Mouse (Mus musculus) erythroblast, adult 5-6 weeks (primary cell): ENCODE measurements around the gene Minos1. TPM values are rescaled to one million over a fixed set of nuclear protein-coding genes. Genes with fewer than 3 reads are reported as not detected.

Experiments
- ATAC-seq: replicated peaks from 2 replicates; pipeline ENCODE4 v1.8.0; 2016; ENCODE audit warnings: moderate number of reproducible peaks, mild to moderate bottlenecking, moderate TSS enrichment, inconsistent platforms; ENCODE audit not compliant: poor library complexity, low FRiP score, severe bottlenecking
- total RNA-seq, 2 experiments: library from RNA; stranded (forward) in 1 of 2; stranded (reverse) in 1 of 2; fragments of 150-400 nt in 1 of 2; fragments of 200-764, 138-1000 nt in 1 of 2; gene quantifications; 2 replicates each; pipeline versions ENCODE4 v1.2.3 to v1.2.4; 2015 to 2017; ENCODE audit warnings: low replicate concordance in 2 of 2

Minos1 gene
- total RNA-seq, 2 experiments from 2014 or later: 36.6 to 103 TPM

DNA sequence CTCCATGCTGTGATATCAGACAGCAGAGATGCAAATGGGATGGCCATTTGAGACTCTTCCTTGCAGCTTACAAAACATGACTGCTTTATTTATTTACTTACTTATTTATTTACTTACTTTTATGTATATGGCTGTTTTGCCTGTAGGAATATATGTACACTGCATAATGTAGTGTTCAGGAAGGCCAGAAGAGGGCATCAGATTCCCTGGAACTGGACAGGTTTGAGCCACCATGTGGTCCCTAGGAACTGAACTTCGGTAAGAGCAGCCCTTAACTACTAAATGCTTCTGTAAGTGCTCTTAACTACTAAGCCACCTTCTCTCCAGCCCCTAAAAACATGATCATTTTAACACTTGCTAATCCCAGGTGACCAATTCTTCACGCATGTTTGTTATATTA, 52.6 kb downstream of the Minos1 start:
- ATAC-seq: no peak

DNA sequence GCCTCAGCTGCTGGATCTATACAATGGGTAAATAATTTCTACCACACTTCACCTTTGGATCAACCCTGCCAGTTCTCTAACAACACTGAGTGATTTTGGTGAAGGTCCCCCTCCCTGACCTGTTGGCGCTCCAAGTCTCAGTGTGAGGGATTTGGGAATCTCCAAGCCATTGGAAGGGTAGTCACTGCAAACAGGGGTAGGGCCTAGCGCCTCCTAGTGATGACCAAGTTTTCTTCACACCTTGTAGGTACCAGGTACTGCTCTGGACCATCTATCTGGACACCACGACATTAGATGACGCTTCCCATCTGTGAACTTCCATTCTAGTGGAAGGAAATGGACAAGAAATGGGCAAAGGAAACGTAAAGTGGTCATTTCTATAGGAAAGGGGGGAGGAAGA, 55.0 kb downstream of the Minos1 start:
- no peak for ATAC-seq

DNA sequence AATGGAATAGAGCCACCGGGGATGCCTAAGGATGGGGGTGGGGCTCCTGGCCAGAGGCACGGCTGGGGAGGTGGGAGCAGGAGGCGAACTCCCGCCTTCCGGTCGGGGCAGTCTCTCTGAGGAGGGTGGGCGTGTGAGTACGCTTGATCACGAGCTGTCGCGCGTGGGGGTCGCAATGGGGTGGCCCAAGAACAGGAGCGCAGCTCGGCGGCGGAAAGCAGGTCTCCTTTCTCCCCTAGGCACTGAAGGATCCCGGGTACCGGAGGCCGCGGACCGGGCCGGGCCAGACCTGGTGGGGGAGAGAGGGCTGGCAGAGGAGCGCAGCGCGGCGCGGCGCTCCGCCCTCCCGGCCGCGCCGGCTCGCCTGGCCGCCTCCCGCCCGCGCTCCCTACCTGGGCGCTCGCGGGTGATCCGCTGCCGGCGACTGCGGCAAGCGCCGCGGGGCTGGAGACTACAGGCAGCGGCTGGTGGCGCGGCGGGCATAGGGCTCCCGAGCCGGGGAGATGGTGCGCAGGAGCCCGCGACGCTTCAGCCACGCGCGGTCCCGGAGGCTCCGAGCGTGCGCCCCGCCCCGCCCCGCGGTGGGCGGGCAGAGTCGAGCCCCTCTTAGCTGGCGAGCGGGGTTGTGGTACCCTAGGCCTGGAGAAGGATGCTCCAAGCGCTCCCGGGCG, 55.7 kb downstream of the Minos1 start, which contains the start of gene Htr6:
Gene Htr6, minus strand, starts transcription at position 530 of the 671 bp plus-strand sequence.
- no peak for ATAC-seq

DNA sequence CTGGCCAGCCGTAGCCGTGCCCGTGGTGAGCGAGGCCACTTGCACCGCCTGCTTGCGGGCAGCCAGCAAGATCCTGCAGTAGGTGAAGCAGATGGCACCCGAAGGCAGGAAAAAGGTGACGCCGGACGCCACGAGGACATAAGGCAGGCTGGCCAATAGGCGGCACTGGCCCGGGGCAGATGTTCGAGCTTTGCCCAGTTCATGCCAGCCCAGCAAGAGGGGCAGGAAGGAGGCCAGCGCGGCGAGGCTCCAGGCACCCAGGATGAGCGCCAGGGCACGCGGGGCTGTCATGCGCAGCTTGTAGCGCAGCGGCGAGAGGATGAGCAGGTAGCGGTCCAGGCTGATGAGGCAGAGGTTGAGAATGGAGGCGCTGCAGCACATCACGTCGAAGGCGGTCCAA, 56.9 kb downstream of the Minos1 start:
- ATAC-seq: no peak

DNA sequence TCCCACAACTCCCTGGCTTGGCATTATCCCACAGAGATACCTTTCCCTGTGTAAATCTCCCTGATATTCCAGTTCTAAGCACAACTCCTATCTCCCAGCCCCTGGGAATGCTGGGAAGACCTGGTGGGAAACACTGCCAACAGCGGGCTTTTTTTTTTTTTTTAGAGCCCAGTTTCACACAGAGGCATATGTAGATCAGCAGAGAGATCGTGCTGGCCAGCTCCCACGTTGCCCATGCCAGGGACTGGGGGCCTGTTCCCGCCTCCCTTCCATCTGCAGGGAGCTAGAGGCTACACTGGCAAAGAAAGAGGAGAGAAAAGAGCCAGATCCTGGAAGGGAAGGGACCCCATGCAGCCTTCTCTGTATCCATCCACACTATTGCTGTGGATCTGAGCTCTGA, 62.6 kb downstream of the Minos1 start:
- ATAC-seq: no peak

DNA sequence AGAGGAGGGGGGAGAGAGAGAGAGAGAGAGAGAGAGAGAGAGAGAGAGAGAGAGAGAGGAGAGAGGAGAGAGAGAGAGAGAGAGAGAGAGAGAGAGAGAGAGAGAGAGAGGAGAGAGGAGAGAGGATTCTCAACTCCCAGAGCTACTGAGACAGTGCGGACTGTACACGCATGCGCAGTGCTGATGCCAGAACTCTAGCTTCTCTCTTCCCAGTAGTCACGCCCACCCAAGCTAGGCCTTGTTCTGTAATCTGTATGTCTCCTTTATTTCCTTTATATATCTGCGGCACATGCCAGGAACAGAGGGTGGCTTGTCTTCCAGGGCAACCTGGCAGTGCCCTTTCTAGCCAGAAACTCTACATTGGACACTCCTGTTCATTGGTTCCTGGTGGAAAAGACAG, 66.1 kb downstream of the Minos1 start:
- ATAC-seq: no peak

DNA sequence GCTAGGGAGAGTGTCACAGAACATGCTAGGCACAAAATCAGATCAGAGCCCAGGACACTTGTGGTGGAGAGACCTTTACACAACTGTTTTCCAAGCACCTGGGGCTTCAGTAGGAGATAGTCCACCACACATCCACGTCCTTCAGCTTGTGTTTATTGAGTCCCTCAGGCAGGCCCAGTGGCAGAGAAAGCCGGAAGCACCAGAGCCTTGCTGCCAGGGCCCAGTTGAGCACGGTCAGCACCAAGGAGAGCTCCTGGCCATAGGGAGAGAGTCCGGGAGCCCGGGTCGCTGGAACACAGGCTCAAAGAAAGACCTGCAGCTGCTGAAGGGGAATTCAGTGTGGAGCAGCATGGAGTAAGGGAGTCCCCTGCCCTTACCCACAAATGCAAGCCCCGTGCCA, 71.3 kb downstream of the Minos1 start:
- ATAC-seq: no peak; the same call in 1 of the 2 replicates

DNA sequence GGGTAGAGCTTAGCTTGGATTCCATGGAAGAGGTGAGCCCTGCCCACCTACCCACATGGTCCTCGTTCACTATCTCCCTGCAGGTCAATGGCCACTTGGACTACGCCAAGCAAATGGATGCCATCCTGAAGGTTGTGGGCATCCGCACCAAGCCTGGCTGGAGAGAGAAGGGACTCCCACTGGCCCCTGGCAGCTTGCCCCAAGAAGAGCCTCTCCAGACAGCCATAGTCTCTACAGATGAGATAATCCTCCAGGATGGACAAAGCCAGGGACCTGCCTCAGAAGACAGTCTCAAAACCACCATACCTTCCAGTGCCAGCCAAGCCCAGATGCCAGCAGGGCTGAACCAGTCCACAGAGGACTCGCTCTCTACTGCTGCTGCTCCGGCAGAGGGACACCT, 72.9 kb downstream of the Minos1 start:
- no peak for ATAC-seq

DNA sequence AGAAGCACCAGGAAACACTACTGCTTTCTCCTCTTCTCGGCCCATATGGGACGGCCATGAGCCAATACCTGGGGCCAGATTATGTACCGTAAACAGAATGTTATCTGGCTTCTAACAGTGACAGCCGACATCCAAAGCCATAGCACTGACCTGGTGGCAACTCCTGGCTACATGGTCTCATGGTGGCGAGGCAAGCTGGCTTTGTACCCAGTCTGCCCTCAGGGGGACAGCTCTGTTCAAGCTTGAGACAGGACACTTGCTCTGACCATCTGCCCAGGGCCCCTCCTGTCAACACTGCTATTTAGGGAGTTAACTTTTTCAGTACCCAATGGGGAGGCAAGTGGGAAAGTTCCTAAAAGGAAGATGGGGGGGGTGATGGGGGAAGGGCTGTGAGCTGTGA, 73.6 kb downstream of the Minos1 start:
- no peak for ATAC-seq

DNA sequence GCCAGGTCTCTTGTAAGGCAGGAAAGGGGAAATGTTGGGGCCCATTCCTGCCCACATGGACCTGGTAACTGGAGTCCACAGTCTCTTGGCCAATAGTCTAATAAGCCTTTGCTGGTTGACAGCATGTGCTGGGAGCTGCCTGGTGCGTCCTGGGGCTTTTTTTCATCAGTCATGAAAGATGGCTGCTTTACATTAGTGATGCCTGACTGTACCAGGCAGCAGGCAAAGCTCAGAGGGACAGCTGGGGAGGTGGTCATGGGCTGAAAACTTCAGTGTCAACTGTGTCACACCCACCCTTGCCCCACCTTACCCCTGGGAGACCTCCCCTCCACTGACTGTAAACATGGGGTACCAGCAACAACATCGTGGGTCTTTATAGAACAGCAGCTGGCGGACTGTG, 75.2 kb downstream of the Minos1 start:
- no peak for ATAC-seq

DNA sequence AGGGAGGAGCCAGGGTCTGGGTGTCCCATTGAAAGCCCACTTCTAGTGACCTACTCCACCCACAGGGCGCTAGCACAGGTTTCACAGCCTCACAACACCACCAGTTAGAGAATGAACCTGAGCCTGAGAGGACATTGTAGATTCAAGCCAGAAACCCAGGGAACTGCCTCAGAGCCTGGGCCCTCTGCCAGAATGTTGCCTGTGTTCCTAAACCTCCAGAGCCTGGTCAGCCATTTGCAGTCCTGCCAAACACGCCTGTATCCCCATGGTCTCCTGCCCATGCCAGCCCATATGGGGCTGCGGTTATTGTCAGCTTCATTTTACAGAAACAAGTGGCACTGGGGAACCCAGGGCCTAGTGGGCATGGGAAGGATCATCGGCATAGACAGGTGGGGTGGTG, 75.6 kb downstream of the Minos1 start:
- ATAC-seq: no peak

DNA sequence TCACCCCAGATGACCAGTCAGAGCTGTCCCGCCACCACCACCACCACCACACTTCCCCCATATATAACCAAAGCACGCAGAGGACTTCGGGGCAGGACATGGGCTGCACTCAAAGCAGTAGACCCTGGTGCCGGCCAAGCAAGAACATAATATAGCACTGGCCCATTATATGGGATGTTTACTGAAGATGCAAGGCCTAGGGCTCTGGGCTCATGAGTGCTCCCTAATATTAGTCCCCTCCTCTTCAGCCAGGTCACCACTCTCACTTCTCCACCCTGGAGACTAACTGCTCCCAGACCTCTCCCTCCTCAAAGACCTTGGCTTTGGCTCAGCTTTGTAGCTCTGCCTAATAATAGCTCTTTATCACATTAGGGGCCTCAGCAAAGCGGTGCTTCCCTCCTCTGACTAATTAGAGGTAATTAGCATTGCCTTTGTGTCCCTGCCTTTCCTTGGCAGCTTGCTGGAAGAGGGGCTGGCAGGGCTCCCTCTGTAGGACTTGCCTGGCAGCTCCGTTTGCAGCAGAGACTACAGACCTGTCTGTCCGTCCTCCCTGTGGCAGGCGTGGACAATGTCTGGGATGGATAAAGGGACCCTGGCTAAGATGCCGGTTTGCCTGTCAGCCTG, 76.5 kb downstream of the Minos1 start:
- ATAC-seq: no peak

DNA sequence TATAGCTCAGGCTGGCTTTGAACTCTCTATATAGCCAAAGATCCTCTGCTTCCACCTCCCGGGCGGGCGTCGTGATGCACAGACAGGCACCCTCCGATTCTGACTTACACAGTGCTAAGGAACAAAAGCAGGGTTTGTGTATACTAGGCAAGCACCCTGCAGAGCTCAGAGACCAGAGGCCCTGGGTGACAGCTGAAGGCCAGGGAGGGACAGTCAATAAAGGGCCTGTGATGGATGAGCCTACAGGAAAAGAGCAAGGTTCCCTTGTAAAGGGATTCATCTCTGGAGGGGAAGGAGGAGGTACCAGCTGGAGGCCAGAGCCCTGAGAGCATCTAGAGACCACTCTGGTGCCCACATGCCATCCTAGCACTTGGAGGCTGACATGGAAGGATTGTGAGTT, 77.5 kb downstream of the Minos1 start:
- ATAC-seq: no peak

DNA sequence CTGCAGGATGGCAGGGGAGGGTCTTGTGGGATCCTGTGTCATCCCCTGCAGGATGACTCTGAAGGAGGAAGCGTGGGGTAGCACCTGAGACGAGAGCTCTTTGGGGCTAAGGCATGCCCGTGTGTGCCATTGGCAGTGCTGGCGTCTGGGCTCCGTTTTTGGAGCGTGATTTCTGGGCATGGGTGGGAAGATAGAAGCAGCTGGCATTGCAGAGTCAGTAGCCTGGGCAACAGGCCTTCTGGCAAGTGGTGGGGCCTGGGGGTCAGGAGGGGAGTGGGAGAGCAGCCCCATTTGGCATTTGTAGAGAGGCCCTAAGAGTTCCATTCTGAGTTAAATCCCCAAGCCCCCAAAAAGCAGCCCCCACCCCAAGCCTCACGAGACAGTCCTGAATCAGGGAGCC, 78.1 kb downstream of the Minos1 start:
- ATAC-seq: no peak

Other genes starting within 250 kb of the Minos1 start
- 1.5 and 2.1 TPM in 2 replicates for gene Otud3, start 217.2 kb downstream of the Minos1 start, total RNA-seq (2015; ENCODE audit: low replicate concordance)
- 0.26 and 3.8 TPM in 2 replicates for gene Otud3, start 217.2 kb downstream of the Minos1 start, total RNA-seq (2017; ENCODE audit: low replicate concordance)
- not detected in 2 replicates for gene Rnf186, start 164.0 kb downstream of the Minos1 start, total RNA-seq (2015; ENCODE audit: low replicate concordance)
- not detected in 2 replicates for gene Rnf186, start 164.0 kb downstream of the Minos1 start, total RNA-seq (2017; ENCODE audit: low replicate concordance)
- gene Tmco4, start 158.2 kb downstream of the Minos1 start, total RNA-seq (2015; ENCODE audit: low replicate concordance): 0.19 and 0.42 TPM in 2 replicates
- gene Tmco4, start 158.2 kb downstream of the Minos1 start, total RNA-seq (2017; ENCODE audit: low replicate concordance): 1.4 and 2.5 TPM in 2 replicates
- gene Htr6, start 55.5 kb downstream of the Minos1 start, total RNA-seq (2015; ENCODE audit: low replicate concordance): not detected in 2 replicates
- not detected in 2 replicates for gene Htr6, start 55.5 kb downstream of the Minos1 start, total RNA-seq (2017; ENCODE audit: low replicate concordance)
- not detected in 2 replicates for gene Nbl1, start 38.1 kb downstream of the Minos1 start, total RNA-seq (2015; ENCODE audit: low replicate concordance)
- gene Nbl1, start 38.1 kb downstream of the Minos1 start, total RNA-seq (2017; ENCODE audit: low replicate concordance): not detected in 2 replicates
- 128 and 139 TPM in 2 replicates for gene Capzb, start 61.8 kb upstream of the Minos1 start, total RNA-seq (2015; ENCODE audit: low replicate concordance)
- gene Capzb, start 61.8 kb upstream of the Minos1 start, total RNA-seq (2017; ENCODE audit: low replicate concordance): 29.7 and 37.6 TPM in 2 replicates
- 1.5 TPM in 1 of 2 replicates, not detected in the other for gene Pqlc2, start 179.6 kb upstream of the Minos1 start, total RNA-seq (2015; ENCODE audit: low replicate concordance)
- 3.5 TPM in 1 of 2 replicates, not detected in the other for gene Pqlc2, start 179.6 kb upstream of the Minos1 start, total RNA-seq (2017; ENCODE audit: low replicate concordance)
- 3.8 TPM in 1 of 2 replicates, not detected in the other for gene Akr7a5, start 179.6 kb upstream of the Minos1 start, total RNA-seq (2015; ENCODE audit: low replicate concordance)
- gene Akr7a5, start 179.6 kb upstream of the Minos1 start, total RNA-seq (2017; ENCODE audit: low replicate concordance): 0.43 and 0.70 TPM in 2 replicates
- 27.6 and 29.2 TPM in 2 replicates for gene Mrto4, start 221.5 kb upstream of the Minos1 start, total RNA-seq (2015; ENCODE audit: low replicate concordance)
- gene Mrto4, start 221.5 kb upstream of the Minos1 start, total RNA-seq (2017; ENCODE audit: low replicate concordance): 11.8 and 14.5 TPM in 2 replicates
- gene Emc1, start 221.5 kb upstream of the Minos1 start, total RNA-seq (2015; ENCODE audit: low replicate concordance): 3.3 and 8.2 TPM in 2 replicates
- 14.8 and 26.1 TPM in 2 replicates for gene Emc1, start 221.5 kb upstream of the Minos1 start, total RNA-seq (2017; ENCODE audit: low replicate concordance)
- gene Ubr4, start 221.5 kb upstream of the Minos1 start, total RNA-seq (2015; ENCODE audit: low replicate concordance): 165 and 179 TPM in 2 replicates
- 158 and 168 TPM in 2 replicates for gene Ubr4, start 221.5 kb upstream of the Minos1 start, total RNA-seq (2017; ENCODE audit: low replicate concordance)